Mouse (Mus musculus): ENCODE measurements around the gene Ube2g1. TPM values are rescaled to one million over a fixed set of nuclear protein-coding genes. Genes with fewer than 3 reads are reported as not detected.

The Ube2g1 gene
- 94.7 and 96.3 TPM in 2 replicates for polyA plus RNA-seq (2014; fragmentation: Nextera tagmentation; extraction: Ambion mirVana)

- H3K9me3 ChIP-seq (ENCODE audit: control insufficient read depth, low read length): no peaks in the 10 kb centered on the region
- H3K4me2 ChIP-seq (ENCODE audit: low read depth, severe bottlenecking): peak within 1 kb of the TSS; percentile 49
- H3K36me3 ChIP-seq (ENCODE audit: control insufficient read depth, insufficient read depth, low read length): no peaks in the 10 kb centered on the region
- WGBS: 3% methylated on average over 45 of the region's 56 CpGs
- H3K9ac ChIP-seq (ENCODE audit: low read length): peak within 1 kb of the TSS; percentile 97
- H3K4me3 ChIP-seq (ENCODE audit: low read depth, low read length): peak within 1 kb of the TSS; percentile 93
- peak within 1 kb of the TSS; percentile 99 for H3K27ac ChIP-seq (replicated peaks; ENCODE audit: low read depth, low read length)
- DNase-seq (ENCODE audit: low spot score) (peak; percentile 99), ATAC-seq (ENCODE audit: insufficient number of reproducible peaks, low FRiP score, low TSS enrichment, low read depth) (peak; percentile 93)
- peaks cover 3% of the 10 kb centered on the region; the same call in 1 of the 2 replicates for H3K4me1 ChIP-seq (ENCODE audit: control insufficient read depth, insufficient read depth, low read length)
- H3K27me3 ChIP-seq (ENCODE audit: control insufficient read depth, insufficient read depth, low read length): no peaks in the 10 kb centered on the region
Observed at GRCm38 (mm10) chr11:72606694-72607407, at the start of gene Ube2g1. Gene Ube2g1 (plus strand): TSS chr11:72607283.

GRCm38 (mm10) chr11:72558155-72558554, 48.9 kb upstream of the Ube2g1 start:
- H3K36me3 ChIP-seq (ENCODE audit: control insufficient read depth, insufficient read depth, low read length): no peaks in the 10 kb centered on the region
- H3K9me3 ChIP-seq (ENCODE audit: control insufficient read depth, low read length): no peaks in the 10 kb centered on the region
- H3K4me2 ChIP-seq (ENCODE audit: low read depth, severe bottlenecking): no peak overlapping the region
- H3K27me3 ChIP-seq (ENCODE audit: control insufficient read depth, insufficient read depth, low read length): no peaks in the 10 kb centered on the region
- H3K27ac ChIP-seq (replicated peaks; ENCODE audit: low read depth, low read length): no peak overlapping the region
- ATAC-seq (ENCODE audit: insufficient number of reproducible peaks, low FRiP score, low TSS enrichment, low read depth) (no peak), DNase-seq (ENCODE audit: low spot score) (no peak)
- 74% methylated on average over 5 of the region's 5 CpGs for WGBS
- no peaks in the 10 kb centered on the region for H3K4me1 ChIP-seq (ENCODE audit: control insufficient read depth, insufficient read depth, low read length)
- H3K4me3 ChIP-seq (ENCODE audit: low read depth, low read length): no peak overlapping the region
- no peak overlapping the region for H3K9ac ChIP-seq (ENCODE audit: low read length)

GRCm38 (mm10) chr11:72560661-72561060, 46.4 kb upstream of the Ube2g1 start:
- no peak overlapping the region for H3K4me3 ChIP-seq (ENCODE audit: low read depth, low read length)
- H3K27ac ChIP-seq (replicated peaks; ENCODE audit: low read depth, low read length): no peak overlapping the region
- H3K4me2 ChIP-seq (ENCODE audit: low read depth, severe bottlenecking): no peak overlapping the region
- no peaks in the 10 kb centered on the region for H3K36me3 ChIP-seq (ENCODE audit: control insufficient read depth, insufficient read depth, low read length)
- no peaks in the 10 kb centered on the region for H3K27me3 ChIP-seq (ENCODE audit: control insufficient read depth, insufficient read depth, low read length)
- ATAC-seq (ENCODE audit: insufficient number of reproducible peaks, low FRiP score, low TSS enrichment, low read depth) (no peak), DNase-seq (ENCODE audit: low spot score) (no peak)
- 67% methylated on average over 3 of the region's 3 CpGs for WGBS
- H3K4me1 ChIP-seq (ENCODE audit: control insufficient read depth, insufficient read depth, low read length): no peaks in the 10 kb centered on the region
- no peaks in the 10 kb centered on the region for H3K9me3 ChIP-seq (ENCODE audit: control insufficient read depth, low read length)
- H3K9ac ChIP-seq (ENCODE audit: low read length): no peak overlapping the region

DNA sequence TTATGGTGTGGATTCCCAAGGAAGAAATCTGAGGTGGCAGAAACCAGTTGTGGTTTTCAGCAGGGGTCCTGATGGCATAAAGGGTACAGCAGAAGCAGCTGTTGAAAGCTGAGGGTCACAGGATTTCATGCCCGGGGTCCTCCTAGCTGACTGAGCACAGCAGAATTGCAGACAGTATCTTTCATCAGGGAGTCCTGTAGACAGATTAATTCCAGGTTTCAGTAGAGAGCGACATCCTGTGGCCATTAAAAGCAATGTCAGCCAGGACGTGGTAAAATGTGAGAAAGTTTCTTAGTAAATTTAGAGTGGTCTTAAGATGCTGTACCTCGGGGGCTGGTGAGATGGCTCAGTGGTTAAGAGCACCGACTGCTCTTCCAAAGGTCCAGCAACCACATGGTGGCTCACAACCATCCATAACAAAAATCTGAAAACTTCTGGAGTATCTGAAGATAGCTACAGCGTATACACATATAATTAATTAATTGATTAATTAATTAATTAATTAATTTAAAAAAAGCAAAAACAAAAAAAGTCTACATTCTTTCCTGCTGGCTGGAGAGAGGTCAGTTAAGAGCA, 42.8 kb upstream of the Ube2g1 start:
- Histone ChIP-seq H3K9ac (ENCODE audit: low read length) (no peak overlapping the region), H3K4me2 (ENCODE audit: low read depth, severe bottlenecking) (no peak overlapping the region), H3K4me1 (ENCODE audit: control insufficient read depth, insufficient read depth, low read length) (no peaks in the 10 kb centered on the region), H3K27me3 (ENCODE audit: control insufficient read depth, insufficient read depth, low read length) (no peaks in the 10 kb centered on the region), H3K36me3 (ENCODE audit: control insufficient read depth, insufficient read depth, low read length) (no peaks in the 10 kb centered on the region), H3K9me3 (ENCODE audit: control insufficient read depth, low read length) (no peaks in the 10 kb centered on the region), H3K4me3 (ENCODE audit: low read depth, low read length) (no peak overlapping the region), H3K27ac (replicated peaks; ENCODE audit: low read depth, low read length) (no peak overlapping the region)
- no peak for ATAC-seq (ENCODE audit: insufficient number of reproducible peaks, low FRiP score, low TSS enrichment, low read depth)
- WGBS: 27% methylated on average over 6 of the region's 6 CpGs
- peak; percentile 36 for DNase-seq (ENCODE audit: low spot score)

GRCm38 (mm10) chr11:72566304-72566703, 40.8 kb upstream of the Ube2g1 start:
- Histone ChIP-seq H3K36me3 (ENCODE audit: control insufficient read depth, insufficient read depth, low read length) (no peaks in the 10 kb centered on the region), H3K4me1 (ENCODE audit: control insufficient read depth, insufficient read depth, low read length) (no peaks in the 10 kb centered on the region), H3K9ac (ENCODE audit: low read length) (no peak overlapping the region), H3K9me3 (ENCODE audit: control insufficient read depth, low read length) (no peaks in the 10 kb centered on the region), H3K4me2 (ENCODE audit: low read depth, severe bottlenecking) (no peak overlapping the region), H3K27me3 (ENCODE audit: control insufficient read depth, insufficient read depth, low read length) (no peaks in the 10 kb centered on the region), H3K4me3 (ENCODE audit: low read depth, low read length) (no peak overlapping the region), H3K27ac (replicated peaks; ENCODE audit: low read depth, low read length) (no peak overlapping the region)
- DNase-seq (ENCODE audit: low spot score): no peak
- 66% methylated on average over 7 of the region's 7 CpGs for WGBS
- ATAC-seq (ENCODE audit: insufficient number of reproducible peaks, low FRiP score, low TSS enrichment, low read depth): no peak

DNA sequence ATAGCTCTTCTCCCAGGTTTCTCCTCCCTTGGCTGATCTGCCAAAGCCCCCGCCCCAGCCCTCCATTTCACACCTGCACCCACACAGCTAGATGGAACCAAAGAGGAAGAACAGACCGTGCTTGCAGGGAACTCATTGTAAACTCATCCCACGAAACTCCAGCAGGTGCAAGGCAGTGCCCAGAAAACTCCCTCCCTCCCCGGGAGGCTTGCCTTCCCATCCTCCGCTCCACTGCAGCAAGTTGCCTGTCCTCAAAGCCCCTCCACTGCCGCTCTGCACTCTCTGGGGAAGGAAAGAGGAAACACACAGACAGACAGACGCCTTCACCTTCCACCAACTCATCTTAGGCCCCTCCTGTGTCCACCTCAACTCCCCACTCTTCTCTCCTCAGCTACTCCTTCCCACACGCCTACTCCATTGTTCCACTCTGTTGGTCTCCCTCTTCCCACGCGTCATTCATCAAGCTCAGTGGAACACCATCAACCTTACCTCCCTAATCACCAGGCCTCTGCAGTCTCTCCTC, 40.2 kb upstream of the Ube2g1 start:
- DNase-seq (ENCODE audit: low spot score): no peak
- Histone ChIP-seq H3K27me3 (ENCODE audit: control insufficient read depth, insufficient read depth, low read length) (no peaks in the 10 kb centered on the region), H3K27ac (replicated peaks; ENCODE audit: low read depth, low read length) (no peak overlapping the region), H3K9ac (ENCODE audit: low read length) (no peak overlapping the region), H3K4me2 (ENCODE audit: low read depth, severe bottlenecking) (no peak overlapping the region), H3K36me3 (ENCODE audit: control insufficient read depth, insufficient read depth, low read length) (no peaks in the 10 kb centered on the region), H3K4me3 (ENCODE audit: low read depth, low read length) (no peak overlapping the region), H3K4me1 (ENCODE audit: control insufficient read depth, insufficient read depth, low read length) (no peaks in the 10 kb centered on the region), H3K9me3 (ENCODE audit: control insufficient read depth, low read length) (no peaks in the 10 kb centered on the region)
- WGBS: 46% methylated on average over 10 of the region's 10 CpGs
- ATAC-seq (ENCODE audit: insufficient number of reproducible peaks, low FRiP score, low TSS enrichment, low read depth): no peak

- no peaks in the 10 kb centered on the region for H3K36me3 ChIP-seq (ENCODE audit: control insufficient read depth, insufficient read depth, low read length)
- ATAC-seq (ENCODE audit: insufficient number of reproducible peaks, low FRiP score, low TSS enrichment, low read depth) (no peak), DNase-seq (ENCODE audit: low spot score) (no peak)
- H3K9me3 ChIP-seq (ENCODE audit: control insufficient read depth, low read length): no peaks in the 10 kb centered on the region
- no peak overlapping the region for H3K27ac ChIP-seq (replicated peaks; ENCODE audit: low read depth, low read length)
- H3K27me3 ChIP-seq (ENCODE audit: control insufficient read depth, insufficient read depth, low read length): no peaks in the 10 kb centered on the region
- H3K9ac ChIP-seq (ENCODE audit: low read length): no peak overlapping the region
- 45% methylated on average over 8 of the region's 8 CpGs for WGBS
- H3K4me1 ChIP-seq (ENCODE audit: control insufficient read depth, insufficient read depth, low read length): no peaks in the 10 kb centered on the region
- no peak overlapping the region for H3K4me3 ChIP-seq (ENCODE audit: low read depth, low read length)
- no peak overlapping the region for H3K4me2 ChIP-seq (ENCODE audit: low read depth, severe bottlenecking)
Observed at GRCm38 (mm10) chr11:72569051-72569450, 38.0 kb upstream of the Ube2g1 start.

- Histone ChIP-seq H3K27me3 (ENCODE audit: control insufficient read depth, insufficient read depth, low read length) (no peaks in the 10 kb centered on the region), H3K9me3 (ENCODE audit: control insufficient read depth, low read length) (no peaks in the 10 kb centered on the region), H3K4me3 (ENCODE audit: low read depth, low read length) (no peak overlapping the region), H3K4me2 (ENCODE audit: low read depth, severe bottlenecking) (no peak overlapping the region), H3K36me3 (ENCODE audit: control insufficient read depth, insufficient read depth, low read length) (no peaks in the 10 kb centered on the region), H3K27ac (replicated peaks; ENCODE audit: low read depth, low read length) (no peak overlapping the region), H3K4me1 (ENCODE audit: control insufficient read depth, insufficient read depth, low read length) (no peaks in the 10 kb centered on the region), H3K9ac (ENCODE audit: low read length) (no peak overlapping the region)
- ATAC-seq (ENCODE audit: insufficient number of reproducible peaks, low FRiP score, low TSS enrichment, low read depth) (no peak), DNase-seq (ENCODE audit: low spot score) (no peak)
- WGBS: 73% methylated on average over 11 of the region's 11 CpGs
Observed at GRCm38 (mm10) chr11:72569671-72570318, 37.3 kb upstream of the Ube2g1 start.
